Mouse (Mus musculus): ENCODE results near the gene Map3k21. TPM values are rescaled to one million over a fixed set of nuclear protein-coding genes. Genes with fewer than 3 reads are reported as not detected.
A peak's percentile ranks its signal among the peaks of the same experiment; 100 is the strongest.

Gene Map3k21
- polyA plus RNA-seq, 1 experiment from 2014 or later: 0.02 TPM

GRCm38 (mm10) chr8:125897388-125897787 lies 12.9 kb upstream of the Map3k21 start:
- 46% methylated on average over 11 of the region's 11 CpGs for WGBS (ENCODE audit: insufficient replicate concordance)
- no peak for ATAC-seq (ENCODE audit: low read depth)
- no peak overlapping the region for H3K27ac ChIP-seq
- H3K4me1 ChIP-seq (replicated peaks): 0 out of 2 replicates have a peak, but pooled peaks cover 6% of the 10 kb centered on the region
- no peak overlapping the region for H3K9ac ChIP-seq
- no peak overlapping the region for H3K4me3 ChIP-seq (replicated peaks)
- no peaks in the 10 kb centered on the region for H3K36me3 ChIP-seq
- H3K27me3 ChIP-seq: peaks cover 41% of the 10 kb centered on the region
- no peak overlapping the region for H3K4me2 ChIP-seq
- DNase-seq: no peak
- H3K9me3 ChIP-seq (replicated peaks): no peaks in the 10 kb centered on the region

GRCm38 (mm10) chr8:125897868-125898788 lies 12.1 kb upstream of the Map3k21 start, which contains the start of gene Pcnx2:
Gene Pcnx2, minus strand, starts transcription at chr8:125898317.
- no peak within 1 kb of the TSS for H3K4me3 ChIP-seq (replicated peaks)
- H3K4me2 ChIP-seq: no peak within 1 kb of the TSS
- ATAC-seq (ENCODE audit: low read depth) (peak; percentile 47; the same call in 1 of the 2 replicates), DNase-seq (no peak)
- peaks cover 41% of the 10 kb centered on the region for H3K27me3 ChIP-seq
- no peak within 1 kb of the TSS for H3K9ac ChIP-seq
- no peaks in the 10 kb centered on the region for H3K36me3 ChIP-seq
- no peaks in the 10 kb centered on the region for H3K9me3 ChIP-seq (replicated peaks)
- WGBS (ENCODE audit: insufficient replicate concordance): 9% methylated on average over 44 of the region's 44 CpGs
- no peak within 1 kb of the TSS for H3K27ac ChIP-seq
- 0 out of 2 replicates have a peak, but pooled peaks cover 6% of the 10 kb centered on the region for H3K4me1 ChIP-seq (replicated peaks)

GRCm38 (mm10) chr8:125898899-125899298 lies 11.4 kb upstream of the Map3k21 start:
- ATAC-seq (ENCODE audit: low read depth): no peak
- DNase-seq: no peak
- no peaks in the 10 kb centered on the region for H3K36me3 ChIP-seq
- no peak overlapping the region for H3K9ac ChIP-seq
- H3K9me3 ChIP-seq (replicated peaks): no peaks in the 10 kb centered on the region
- no peak overlapping the region for H3K27ac ChIP-seq
- H3K4me3 ChIP-seq (replicated peaks): no peak overlapping the region
- 0% methylated on average over 6 of the region's 6 CpGs for WGBS (ENCODE audit: insufficient replicate concordance)
- 0 out of 2 replicates have a peak, but pooled peaks cover 6% of the 10 kb centered on the region for H3K4me1 ChIP-seq (replicated peaks)
- no peak overlapping the region for H3K4me2 ChIP-seq
- peaks cover 41% of the 10 kb centered on the region for H3K27me3 ChIP-seq

- peaks cover 29% of the 10 kb centered on the region for H3K27me3 ChIP-seq
- no peaks in the 10 kb centered on the region for H3K9me3 ChIP-seq (replicated peaks)
- no peak overlapping the region for H3K9ac ChIP-seq
- H3K36me3 ChIP-seq: no peaks in the 10 kb centered on the region
- H3K4me2 ChIP-seq: no peak overlapping the region
- H3K27ac ChIP-seq: no peak overlapping the region
- H3K4me1 ChIP-seq (replicated peaks): 0 out of 2 replicates have a peak, but pooled peaks cover 6% of the 10 kb centered on the region
- 26% methylated on average over 2 of the region's 2 CpGs for whole genome bisulfite sequencing (ENCODE audit: insufficient replicate concordance)
- ATAC-seq (ENCODE audit: low read depth) (no peak), DNase-seq (no peak)
- no peak overlapping the region for H3K4me3 ChIP-seq (replicated peaks)
Measured at GRCm38 (mm10) chr8:125901167-125901566, 9.1 kb upstream of the Map3k21 start.

GRCm38 (mm10) chr8:125902521-125902920 lies 7.7 kb upstream of the Map3k21 start:
- H3K27me3 ChIP-seq: peaks cover 15% of the 10 kb centered on the region
- DNase-seq: no peak
- 0 out of 2 replicates have a peak, but pooled peaks cover 6% of the 10 kb centered on the region for H3K4me1 ChIP-seq (replicated peaks)
- no peak overlapping the region for H3K27ac ChIP-seq
- H3K9me3 ChIP-seq (replicated peaks): no peaks in the 10 kb centered on the region
- no peak overlapping the region for H3K4me3 ChIP-seq (replicated peaks)
- 49% methylated on average over 3 of the region's 3 CpGs for whole genome bisulfite sequencing (ENCODE audit: insufficient replicate concordance)
- no peak overlapping the region for H3K4me2 ChIP-seq
- H3K36me3 ChIP-seq: no peaks in the 10 kb centered on the region
- H3K9ac ChIP-seq: no peak overlapping the region
- no peak for ATAC-seq (ENCODE audit: low read depth)

GRCm38 (mm10) chr8:125905341-125905740 lies 4.9 kb upstream of the Map3k21 start:
- H3K4me2 ChIP-seq: no peak overlapping the region
- 0 out of 2 replicates have a peak, but pooled peaks cover 1% of the 10 kb centered on the region for H3K4me1 ChIP-seq (replicated peaks)
- H3K9ac ChIP-seq: no peak overlapping the region
- no peaks in the 10 kb centered on the region for H3K9me3 ChIP-seq (replicated peaks)
- H3K27ac ChIP-seq: no peak overlapping the region
- 54% methylated on average over 2 of the region's 2 CpGs for WGBS (ENCODE audit: insufficient replicate concordance)
- H3K36me3 ChIP-seq: no peaks in the 10 kb centered on the region
- no peak overlapping the region for H3K4me3 ChIP-seq (replicated peaks)
- DNase-seq (no peak), ATAC-seq (ENCODE audit: low read depth) (no peak)
- H3K27me3 ChIP-seq: peaks cover 24% of the 10 kb centered on the region

- H3K9ac ChIP-seq: no peak overlapping the region
- H3K27ac ChIP-seq: no peak overlapping the region
- H3K4me2 ChIP-seq: no peak overlapping the region
- H3K36me3 ChIP-seq: no peaks in the 10 kb centered on the region
- no peaks in the 10 kb centered on the region for H3K9me3 ChIP-seq (replicated peaks)
- DNase-seq: no peak
- ATAC-seq (ENCODE audit: low read depth): no peak
- WGBS (ENCODE audit: insufficient replicate concordance): 55% methylated on average over 2 of the region's 2 CpGs
- 0 out of 2 replicates have a peak, but pooled peaks cover 10% of the 10 kb centered on the region for H3K4me1 ChIP-seq (replicated peaks)
- peaks cover 44% of the 10 kb centered on the region for H3K27me3 ChIP-seq
- H3K4me3 ChIP-seq (replicated peaks): no peak overlapping the region
Measured at GRCm38 (mm10) chr8:125907311-125907710, 2.9 kb upstream of the Map3k21 start.

GRCm38 (mm10) chr8:125909661-125910364 lies 437 bp upstream of the Map3k21 start:
- no peak for DNase-seq
- H3K4me1 ChIP-seq (replicated peaks): 0 out of 2 replicates have a peak, but pooled peaks cover 10% of the 10 kb centered on the region
- H3K36me3 ChIP-seq: no peaks in the 10 kb centered on the region
- H3K4me2 ChIP-seq: peak overlapping the region; percentile 67
- peak; percentile 44 for ATAC-seq (ENCODE audit: low read depth)
- peaks cover 59% of the 10 kb centered on the region for H3K27me3 ChIP-seq
- WGBS (ENCODE audit: insufficient replicate concordance): 5% methylated on average over 30 of the region's 30 CpGs
- no peak overlapping the region for H3K27ac ChIP-seq
- no peak overlapping the region for H3K9ac ChIP-seq
- H3K9me3 ChIP-seq (replicated peaks): no peaks in the 10 kb centered on the region
- H3K4me3 ChIP-seq (replicated peaks): peak overlapping the region; percentile 46

- Histone ChIP-seq H3K9ac (no peak overlapping the region), H3K4me2 (peak overlapping the region; percentile 67), H3K27ac (no peak overlapping the region), H3K4me3 (replicated peaks) (peak overlapping the region; percentile 46), H3K36me3 (no peaks in the 10 kb centered on the region), H3K27me3 (peaks cover 59% of the 10 kb centered on the region), H3K9me3 (replicated peaks) (no peaks in the 10 kb centered on the region), H3K4me1 (replicated peaks) (0 out of 2 replicates have a peak, but pooled peaks cover 10% of the 10 kb centered on the region)
- ATAC-seq (ENCODE audit: low read depth) (no peak), DNase-seq (no peak)
- WGBS (ENCODE audit: insufficient replicate concordance): 5% methylated on average over 31 of the region's 31 CpGs
Measured at GRCm38 (mm10) chr8:125911229-125911580, 955 bp downstream of the Map3k21 start.

GRCm38 (mm10) chr8:125913206-125913605 lies 3.0 kb downstream of the Map3k21 start:
- Histone ChIP-seq H3K4me1 (replicated peaks) (0 out of 2 replicates have a peak, but pooled peaks cover 10% of the 10 kb centered on the region), H3K27ac (no peak overlapping the region), H3K4me3 (replicated peaks) (no peak overlapping the region), H3K4me2 (no peak overlapping the region), H3K36me3 (no peaks in the 10 kb centered on the region), H3K9me3 (replicated peaks) (no peaks in the 10 kb centered on the region), H3K9ac (no peak overlapping the region), H3K27me3 (peaks cover 59% of the 10 kb centered on the region)
- DNase-seq (no peak), ATAC-seq (ENCODE audit: low read depth) (no peak)
- 60% methylated on average over 4 of the region's 4 CpGs for WGBS (ENCODE audit: insufficient replicate concordance)

GRCm38 (mm10) chr8:125914386-125914785 lies 4.1 kb downstream of the Map3k21 start:
- Histone ChIP-seq H3K9ac (no peak overlapping the region), H3K4me3 (replicated peaks) (no peak overlapping the region), H3K4me2 (no peak overlapping the region), H3K4me1 (replicated peaks) (0 out of 2 replicates have a peak, but pooled peaks cover 10% of the 10 kb centered on the region), H3K27ac (no peak overlapping the region), H3K27me3 (peaks cover 50% of the 10 kb centered on the region), H3K36me3 (no peaks in the 10 kb centered on the region), H3K9me3 (replicated peaks) (no peaks in the 10 kb centered on the region)
- WGBS (ENCODE audit: insufficient replicate concordance): 70% methylated on average over 9 of the region's 9 CpGs
- no peak for ATAC-seq (ENCODE audit: low read depth)
- DNase-seq: no peak
